Mouse (Mus musculus) heart, adult 2 months (tissue): ENCODE data around the gene Hist1h1b.

Experiments
- CTCF ChIP-seq: fragments of 200-600 bp; IDR thresholded peaks from 2 replicates; pipeline ENCODE4 v1.8.1; 2022; ENCODE audit warnings: antibody characterized with exemption, mild to moderate bottlenecking, moderate library complexity
- EP300 ChIP-seq: fragments of 200-500 bp; IDR thresholded peaks from 2 replicates; pipeline ENCODE4 v1.6.1; 2011; ENCODE audit warnings: low read depth, low read length, control low read depth; ENCODE audit not compliant: insufficient read depth
- POLR2A ChIP-seq: fragments of 200-500 bp; IDR thresholded peaks from 2 replicates; pipeline ENCODE4 v1.6.1; 2011; ENCODE audit warnings: mild to moderate bottlenecking, low read depth, low read length, control low read depth; ENCODE audit not compliant: insufficient read depth

DNA sequence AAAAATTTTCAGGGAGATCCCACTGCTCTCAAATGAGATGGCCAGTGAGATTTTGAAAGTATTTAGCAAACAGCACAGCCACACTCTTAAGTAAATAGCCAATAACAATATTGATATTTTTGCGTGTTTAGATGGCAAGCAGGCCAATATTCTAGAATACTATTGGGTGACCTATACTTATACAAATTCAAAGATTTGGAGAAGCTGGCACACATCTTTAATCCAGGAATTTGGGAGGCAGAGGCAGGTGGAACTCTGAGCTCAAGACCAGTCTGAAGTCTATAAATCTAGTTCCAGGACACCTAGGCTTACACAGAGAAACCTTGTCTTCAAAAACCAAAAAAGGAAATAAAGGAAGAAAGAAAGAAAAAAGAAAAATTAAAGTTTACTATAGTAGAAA is 1.2 kb upstream of the Hist1h1b start:
- TF ChIP-seq POLR2A (no peak), CTCF (no peak), EP300 (no peak)
